Mouse (Mus musculus): ENCODE results near the gene Grm8.

The Grm8 gene

GRCm38 (mm10) chr6:27635898-27636297 is 499.1 kb downstream of the Grm8 start:
- DNase-seq (ENCODE audit: low read depth): no peak

GRCm38 (mm10) chr6:27617472-27617871 is 517.5 kb downstream of the Grm8 start:
- DNase-seq (ENCODE audit: low read depth): no peak

GRCm38 (mm10) chr6:27580485-27580884 is 554.5 kb downstream of the Grm8 start:
- DNase-seq (ENCODE audit: low read depth): no peak

- DNase-seq (ENCODE audit: low read depth): no peak
Measured at GRCm38 (mm10) chr6:27545516-27545915, 589.5 kb downstream of the Grm8 start.

GRCm38 (mm10) chr6:27517620-27518019 is 617.4 kb downstream of the Grm8 start:
- DNase-seq (ENCODE audit: low read depth): no peak

GRCm38 (mm10) chr6:27460998-27461397 is 674.0 kb downstream of the Grm8 start:
- DNase-seq (ENCODE audit: low read depth): no peak

- no peak for DNase-seq (ENCODE audit: low read depth)
Measured at GRCm38 (mm10) chr6:27408473-27408872, 726.5 kb downstream of the Grm8 start.

- no peak for DNase-seq (ENCODE audit: low read depth)
Measured at GRCm38 (mm10) chr6:27372416-27372815, 762.6 kb downstream of the Grm8 start.

- no peak for DNase-seq (ENCODE audit: low read depth)
Measured at GRCm38 (mm10) chr6:27371095-27371494, 763.9 kb downstream of the Grm8 start.

- no peak for DNase-seq (ENCODE audit: low read depth)
Measured at GRCm38 (mm10) chr6:27363775-27364174, 771.2 kb downstream of the Grm8 start.

GRCm38 (mm10) chr6:27360440-27360839 is 774.5 kb downstream of the Grm8 start:
- DNase-seq (ENCODE audit: low read depth): no peak

GRCm38 (mm10) chr6:27351147-27351546 is 783.8 kb downstream of the Grm8 start:
- no peak for DNase-seq (ENCODE audit: low read depth)

GRCm38 (mm10) chr6:27348272-27348671 is 786.7 kb downstream of the Grm8 start:
- DNase-seq (ENCODE audit: low read depth): no peak

- DNase-seq (ENCODE audit: low read depth): no peak
Measured at GRCm38 (mm10) chr6:27346311-27346710, 788.7 kb downstream of the Grm8 start.

GRCm38 (mm10) chr6:27340131-27340530 is 794.8 kb downstream of the Grm8 start:
- DNase-seq (ENCODE audit: low read depth): no peak

GRCm38 (mm10) chr6:27318575-27318974 is 816.4 kb downstream of the Grm8 start:
- no peak for DNase-seq (ENCODE audit: low read depth)

GRCm38 (mm10) chr6:27317422-27317821 is 817.6 kb downstream of the Grm8 start:
- no peak for DNase-seq (ENCODE audit: low read depth)

- DNase-seq (ENCODE audit: low read depth): no peak
Measured at GRCm38 (mm10) chr6:27316018-27316417, 819.0 kb downstream of the Grm8 start.

- no peak for DNase-seq (ENCODE audit: low read depth)
Measured at GRCm38 (mm10) chr6:27314273-27315009, 820.5 kb downstream of the Grm8 start.

GRCm38 (mm10) chr6:27310401-27310800 is 824.6 kb downstream of the Grm8 start:
- DNase-seq (ENCODE audit: low read depth): no peak

GRCm38 (mm10) chr6:27305351-27305750 is 829.6 kb downstream of the Grm8 start:
- no peak for DNase-seq (ENCODE audit: low read depth)

- no peak for DNase-seq (ENCODE audit: low read depth)
Measured at GRCm38 (mm10) chr6:27264972-27265371, 870.0 kb downstream of the Grm8 start.

- DNase-seq (ENCODE audit: low read depth): no peak
Measured at GRCm38 (mm10) chr6:27262611-27263010, 872.4 kb downstream of the Grm8 start.

GRCm38 (mm10) chr6:27240416-27240815 is 894.6 kb downstream of the Grm8 start:
- no peak for DNase-seq (ENCODE audit: low read depth)
